Mouse (Mus musculus): ENCODE data around the gene Cfap100. TPM values are rescaled to one million over a fixed set of nuclear protein-coding genes. Genes with fewer than 3 reads are reported as not detected.

Cfap100 gene
- total and polyA plus RNA-seq, 3 experiments, result 0.10 TPM; not detected in 2

DNA sequence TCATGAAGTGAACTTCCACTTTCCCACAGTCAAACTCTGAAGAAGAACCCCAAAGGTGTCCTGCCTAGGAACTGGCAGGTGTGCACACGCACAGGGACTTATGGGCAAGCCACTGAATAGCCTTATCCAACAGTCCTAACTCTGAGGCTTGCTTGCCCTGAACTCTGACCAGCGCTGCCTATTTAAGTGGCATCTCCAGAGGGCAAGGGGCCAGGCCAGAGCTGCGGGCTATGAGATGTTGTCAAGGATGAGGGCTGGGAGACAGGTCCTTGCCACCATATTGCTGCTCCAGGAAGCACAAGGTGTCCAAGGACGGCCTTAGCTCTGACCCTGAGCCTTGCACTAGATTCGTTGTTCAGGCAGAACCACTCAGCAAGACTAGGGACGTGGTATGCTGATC is 40.4 kb upstream of the Cfap100 start:
- H3K4me1 ChIP-seq (ENCODE audit: control insufficient read depth in 1 of 2, insufficient read depth in 2 of 2), result no peaks in the 10 kb centered on the region
- TF ChIP-seq SIN3A (IDR thresholded peaks at IDR 0.05; ENCODE audit: low read length) (no peak), ELF1 (IDR thresholded peaks at IDR 0.05; ENCODE audit: low read depth, low read length) (no peak), UBTF (IDR thresholded peaks at IDR 0.05; ENCODE audit: low read depth, low read length) (no peak), KAT2A (IDR thresholded peaks at IDR 0.05; ENCODE audit: insufficient replicate concordance, low read length) (no peak)
- no peak overlapping the region for H3K9ac ChIP-seq (ENCODE audit: insufficient read depth, low read depth)
- DNase-seq (ENCODE audit: extremely low read depth), result no peak
- H3K4me2 ChIP-seq (ENCODE audit: insufficient read depth, low read depth, poor library complexity, severe bottlenecking), result no peak overlapping the region
- in situ Hi-C loops (cut with MboI; ENCODE audit: low pct_ligation_motif_present, low pct_unique_long_range_greater_than_20kb, low sequenced_read_pairs) (no loop called here), dilution Hi-C loops (cut with MboI; ENCODE audit: extremely low pct_ligation_motif_present, extremely low pct_unique_long_range_greater_than_20kb, low sequenced_read_pairs) (no loop called here)
- peaks cover 91% of the 10 kb centered on the region for H3K27me3 ChIP-seq (replicated peaks)
- no peak overlapping the region for H3K27ac ChIP-seq (ENCODE audit: insufficient read depth, low read depth)
- no peaks in the 10 kb centered on the region for H3K9me3 ChIP-seq (replicated peaks; ENCODE audit: low read length)
- no peaks in the 10 kb centered on the region for H3K79me2 ChIP-seq (replicated peaks; ENCODE audit: control insufficient read depth, extremely low read depth, insufficient read depth, poor library complexity, severe bottlenecking)
- H3K4me3 ChIP-seq (replicated peaks in 1 of 3; ENCODE audit: low read depth in 2 of 3, low read length in 2 of 3, poor library complexity in 1 of 3), result no peak overlapping the region
- H3K36me3 ChIP-seq (replicated peaks in 1 of 2; ENCODE audit: control insufficient read depth in 1 of 2, insufficient read depth in 1 of 2, low read length in 1 of 2), result no peaks in the 10 kb centered on the region

- no peak overlapping the region for H3K4me2 ChIP-seq (ENCODE audit: insufficient read depth, low read depth, poor library complexity, severe bottlenecking)
- TF ChIP-seq HCFC1 (IDR thresholded peaks at IDR 0.05; ENCODE audit: low read depth, low read length) (no peak), MEF2A (IDR thresholded peaks at IDR 0.05; ENCODE audit: borderline replicate concordance, low read depth, low read length) (no peak), MAZ (IDR thresholded peaks at IDR 0.05; ENCODE audit: low read depth, low read length) (no peak), GABPA (IDR thresholded peaks at IDR 0.05; ENCODE audit: insufficient replicate concordance, low read depth, low read length) (no peak), MXI1 (IDR thresholded peaks at IDR 0.05; ENCODE audit: low read depth, low read length) (no peak), JUND (conservative IDR thresholded peaks at IDR 0.05; ENCODE audit: low read depth, low read length) (no peak), JUN (IDR thresholded peaks at IDR 0.05; ENCODE audit: insufficient read depth, low read depth, low read length) (no peak)
- H3K9ac ChIP-seq (ENCODE audit: insufficient read depth, low read depth), result no peak overlapping the region
- no peaks in the 10 kb centered on the region for H3K79me2 ChIP-seq (replicated peaks; ENCODE audit: control insufficient read depth, extremely low read depth, insufficient read depth, poor library complexity, severe bottlenecking)
- H3K27me3 ChIP-seq (replicated peaks), result peaks cover 84% of the 10 kb centered on the region
- dilution Hi-C loops (cut with MboI; ENCODE audit: extremely low pct_ligation_motif_present, extremely low pct_unique_long_range_greater_than_20kb, low sequenced_read_pairs) (no loop called here), in situ Hi-C loops (cut with MboI; ENCODE audit: low pct_ligation_motif_present, low pct_unique_long_range_greater_than_20kb, low sequenced_read_pairs) (no loop called here)
- H3K27ac ChIP-seq (ENCODE audit: insufficient read depth, low read depth), result no peak overlapping the region
- H3K36me3 ChIP-seq (replicated peaks in 1 of 2; ENCODE audit: control insufficient read depth in 1 of 2, insufficient read depth in 1 of 2, low read length in 1 of 2), result no peaks in the 10 kb centered on the region
- no peak for DNase-seq (ENCODE audit: extremely low read depth)
- no peaks in the 10 kb centered on the region for H3K9me3 ChIP-seq (replicated peaks; ENCODE audit: low read length)
- no peaks in the 10 kb centered on the region for H3K4me1 ChIP-seq (ENCODE audit: control insufficient read depth in 1 of 2, insufficient read depth in 2 of 2)
- no peak overlapping the region for H3K4me3 ChIP-seq (replicated peaks in 1 of 3; ENCODE audit: low read depth in 2 of 3, low read length in 2 of 3, poor library complexity in 1 of 3)
These were observed 39.6 kb upstream of the Cfap100 start for GRCm38 (mm10) chr6:90468216-90468615.

DNA sequence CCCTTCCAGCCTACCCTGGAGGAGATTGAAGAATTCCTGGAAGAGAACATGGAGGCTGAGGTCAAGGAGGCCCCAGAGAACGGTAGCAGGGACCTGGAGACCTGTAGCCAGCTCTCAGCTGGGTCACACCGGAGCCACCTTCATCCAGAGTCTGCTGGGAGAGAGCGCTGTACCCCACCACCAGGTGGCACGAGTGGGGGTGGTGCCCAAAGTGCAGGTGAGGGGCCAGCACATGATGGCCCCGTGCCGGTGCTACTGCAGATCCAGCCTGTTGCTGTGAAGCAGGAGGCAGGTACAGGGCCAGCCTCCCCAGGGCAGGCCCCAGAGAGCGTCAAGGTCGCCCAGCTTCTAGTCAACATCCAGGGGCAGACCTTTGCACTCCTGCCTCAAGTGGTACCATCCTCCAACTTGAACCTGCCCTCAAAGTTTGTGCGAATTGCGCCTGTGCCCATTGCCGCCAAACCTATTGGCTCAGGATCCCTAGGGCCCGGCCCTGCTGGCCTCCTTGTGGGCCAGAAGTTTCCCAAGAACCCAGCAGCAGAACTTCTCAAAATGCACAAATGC is 38.3 kb upstream of the Cfap100 start:
- Histone ChIP-seq H3K9ac (ENCODE audit: insufficient read depth, low read depth) (no peak overlapping the region), H3K36me3 (replicated peaks in 1 of 2; ENCODE audit: control insufficient read depth in 1 of 2, insufficient read depth in 1 of 2, low read length in 1 of 2) (no peaks in the 10 kb centered on the region), H3K4me3 (replicated peaks in 1 of 3; ENCODE audit: low read depth in 2 of 3, low read length in 2 of 3, poor library complexity in 1 of 3) (no peak overlapping the region), H3K9me3 (replicated peaks; ENCODE audit: low read length) (peaks cover 6% of the 10 kb centered on the region), H3K27ac (ENCODE audit: insufficient read depth, low read depth) (no peak overlapping the region), H3K4me2 (ENCODE audit: insufficient read depth, low read depth, poor library complexity, severe bottlenecking) (no peak overlapping the region), H3K79me2 (replicated peaks; ENCODE audit: control insufficient read depth, extremely low read depth, insufficient read depth, poor library complexity, severe bottlenecking) (no peaks in the 10 kb centered on the region), H3K27me3 (replicated peaks) (peaks cover 71% of the 10 kb centered on the region), H3K4me1 (ENCODE audit: control insufficient read depth in 1 of 2, insufficient read depth in 2 of 2) (no peaks in the 10 kb centered on the region)
- dilution Hi-C loops (cut with MboI; ENCODE audit: extremely low pct_ligation_motif_present, extremely low pct_unique_long_range_greater_than_20kb, low sequenced_read_pairs), result no loop called here
- DNase-seq (ENCODE audit: extremely low read depth), result no peak
- in situ Hi-C loops (cut with MboI; ENCODE audit: low pct_ligation_motif_present, low pct_unique_long_range_greater_than_20kb, low sequenced_read_pairs), result no loop called here
- TF ChIP-seq MAFK (IDR thresholded peaks at IDR 0.05; ENCODE audit: insufficient replicate concordance, low read length) (no peak), RAD21 (IDR thresholded peaks at IDR 0.05; ENCODE audit: low read depth, low read length) (no peak), MEF2A (IDR thresholded peaks at IDR 0.05; ENCODE audit: borderline replicate concordance, low read depth, low read length) (no peak), CHD2 (IDR thresholded peaks at IDR 0.05; ENCODE audit: low read length) (no peak), JUND (conservative IDR thresholded peaks at IDR 0.05; ENCODE audit: low read depth, low read length) (no peak), E2F4 (IDR thresholded peaks at IDR 0.05; ENCODE audit: insufficient replicate concordance, low read depth, low read length) (no peak)

All from CH12.LX (cell line).